Mouse (Mus musculus): ENCODE results near the gene Eya4. TPM values are rescaled to one million over a fixed set of nuclear protein-coding genes. Genes with fewer than 3 reads are reported as not detected.

Eya4 gene
- total and polyA plus RNA-seq, 3 experiments: 0.24 to 0.46 TPM; not detected in 1

GRCm38 (mm10) chr10:23271050-23271621 lies 79.5 kb downstream of the Eya4 start:
- Histone ChIP-seq H3K9ac (ENCODE audit: control insufficient read depth, low read depth, low read length, poor library complexity, severe bottlenecking) (no peak overlapping the region), H3K36me3 (ENCODE audit: control insufficient read depth in 1 of 2, insufficient read depth in 2 of 2, low read length in 2 of 2) (no peaks in the 10 kb centered on the region), H3K27ac (ENCODE audit: control insufficient read depth, low read depth, low read length) (no peak overlapping the region), H3K9me3 (replicated peaks; ENCODE audit: insufficient read depth, low read length) (no peaks in the 10 kb centered on the region), H3K27me3 (ENCODE audit: control insufficient read depth in 1 of 2, insufficient read depth in 2 of 2, low read length in 2 of 2) (no peaks in the 10 kb centered on the region), H3K79me2 (ENCODE audit: control insufficient read depth, insufficient read depth, low read length, poor library complexity) (no peaks in the 10 kb centered on the region), H3K4me3 (ENCODE audit: control insufficient read depth in 1 of 2, insufficient read depth in 1 of 2, low read depth in 2 of 2, low read length in 2 of 2) (no peak overlapping the region), H3K4me1 (ENCODE audit: control insufficient read depth in 1 of 2, insufficient read depth in 2 of 2, low read length in 2 of 2) (no peaks in the 10 kb centered on the region)
- TF ChIP-seq MAZ (IDR thresholded peaks at IDR 0.05; ENCODE audit: low read depth, low read length) (no peak), SMC3 (IDR thresholded peaks at IDR 0.05; ENCODE audit: low read depth, low read length) (no peak), CHD1 (IDR thresholded peaks at IDR 0.05; ENCODE audit: low read depth, low read length) (no peak), BHLHE40 (IDR thresholded peaks at IDR 0.05; ENCODE audit: borderline replicate concordance, low read depth, low read length) (no peak), UBTF (IDR thresholded peaks at IDR 0.05; ENCODE audit: borderline replicate concordance, insufficient read depth, low read depth, low read length) (no peak), KAT2A (conservative IDR thresholded peaks at IDR 0.05; ENCODE audit: low read depth, low read length) (no peak), GATA1 (IDR thresholded peaks at IDR 0.05; ENCODE audit: low read depth, low read length) (no peak), RAD21 (IDR thresholded peaks at IDR 0.05; ENCODE audit: low read depth, low read length) (no peak), POLR2A (IDR thresholded peaks at IDR 0.05; ENCODE audit: control insufficient read depth in 1 of 2, insufficient read depth in 1 of 2, low read depth in 1 of 2, low read length in 2 of 2, poor library complexity in 1 of 2) (no peak), MEF2A (IDR thresholded peaks at IDR 0.05; ENCODE audit: extremely low read depth, insufficient replicate concordance, low read depth, low read length, poor library complexity, severe bottlenecking) (no peak), JUND (IDR thresholded peaks at IDR 0.05; ENCODE audit: low read depth, low read length) (no peak), USF2 (IDR thresholded peaks at IDR 0.05; ENCODE audit: borderline replicate concordance in 1 of 2, insufficient read depth in 1 of 2, low read depth in 1 of 2, low read length in 2 of 2) (no peak)
- no peak for DNase-seq (ENCODE audit: low read depth, low spot score)

- no peak overlapping the region for H3K27ac ChIP-seq (ENCODE audit: control insufficient read depth, low read depth, low read length)
These were observed 80.1 kb downstream of the Eya4 start for GRCm38 (mm10) chr10:23270502-23270901.

DNA sequence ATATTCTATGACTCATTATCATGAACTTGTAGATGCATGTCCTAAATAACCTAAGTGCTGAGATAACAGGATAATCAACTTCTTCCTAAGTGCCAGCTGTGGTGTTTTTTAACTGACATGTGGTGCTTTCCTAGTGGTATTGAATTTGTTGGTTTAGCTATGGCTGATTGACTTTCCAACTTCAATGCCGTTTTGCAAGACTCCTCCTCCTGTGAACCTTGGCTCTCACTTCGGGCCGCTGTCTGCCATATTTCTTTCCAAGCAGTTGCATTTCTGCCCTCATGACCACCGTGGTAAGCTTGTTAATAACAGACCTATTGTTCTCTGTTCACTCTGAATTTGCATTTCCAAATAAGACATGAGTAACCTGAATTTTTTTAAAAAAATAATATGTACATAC lies 98.4 kb downstream of the Eya4 start:
- Histone ChIP-seq H3K27me3 (ENCODE audit: control insufficient read depth in 1 of 2, insufficient read depth in 2 of 2, low read length in 2 of 2) (no peaks in the 10 kb centered on the region), H3K4me3 (ENCODE audit: control insufficient read depth in 1 of 2, insufficient read depth in 1 of 2, low read depth in 2 of 2, low read length in 2 of 2) (no peak overlapping the region), H3K36me3 (ENCODE audit: control insufficient read depth in 1 of 2, insufficient read depth in 2 of 2, low read length in 2 of 2) (no peaks in the 10 kb centered on the region), H3K79me2 (ENCODE audit: control insufficient read depth, insufficient read depth, low read length, poor library complexity) (no peaks in the 10 kb centered on the region), H3K27ac (ENCODE audit: control insufficient read depth, low read depth, low read length) (no peak overlapping the region), H3K9ac (ENCODE audit: control insufficient read depth, low read depth, low read length, poor library complexity, severe bottlenecking) (no peak overlapping the region), H3K4me1 (ENCODE audit: control insufficient read depth in 1 of 2, insufficient read depth in 2 of 2, low read length in 2 of 2) (no peaks in the 10 kb centered on the region), H3K9me3 (replicated peaks; ENCODE audit: insufficient read depth, low read length) (no peaks in the 10 kb centered on the region)
- DNase-seq (ENCODE audit: low read depth, low spot score): no peak
- no peak for TF ChIP-seq SIN3A (IDR thresholded peaks at IDR 0.05; ENCODE audit: low read length)
- TF ChIP-seq SMC3 (IDR thresholded peaks at IDR 0.05; ENCODE audit: low read depth, low read length): no peak
- TF ChIP-seq NELFE (IDR thresholded peaks at IDR 0.05; ENCODE audit: low read depth, low read length): no peak

More at GRCm38 (mm10) chr10:23270502-23270901, 80.1 kb downstream of the Eya4 start:
- no peak for TF ChIP-seq USF2 (IDR thresholded peaks at IDR 0.05; ENCODE audit: borderline replicate concordance in 1 of 2, insufficient read depth in 1 of 2, low read depth in 1 of 2, low read length in 2 of 2)
- DNase-seq (ENCODE audit: low read depth, low spot score): no peak
- H3K4me1 ChIP-seq (ENCODE audit: control insufficient read depth in 1 of 2, insufficient read depth in 2 of 2, low read length in 2 of 2): no peaks in the 10 kb centered on the region
- no peaks in the 10 kb centered on the region for H3K27me3 ChIP-seq (ENCODE audit: control insufficient read depth in 1 of 2, insufficient read depth in 2 of 2, low read length in 2 of 2)
- H3K4me3 ChIP-seq (ENCODE audit: control insufficient read depth in 1 of 2, insufficient read depth in 1 of 2, low read depth in 2 of 2, low read length in 2 of 2): no peak overlapping the region
- no peaks in the 10 kb centered on the region for H3K79me2 ChIP-seq (ENCODE audit: control insufficient read depth, insufficient read depth, low read length, poor library complexity)
- no peaks in the 10 kb centered on the region for H3K9me3 ChIP-seq (replicated peaks; ENCODE audit: insufficient read depth, low read length)
- H3K9ac ChIP-seq (ENCODE audit: control insufficient read depth, low read depth, low read length, poor library complexity, severe bottlenecking): no peak overlapping the region
- H3K36me3 ChIP-seq (ENCODE audit: control insufficient read depth in 1 of 2, insufficient read depth in 2 of 2, low read length in 2 of 2): no peaks in the 10 kb centered on the region
